Mouse (Mus musculus): ENCODE data around the gene Kcnj9. TPM values are rescaled to one million over a fixed set of nuclear protein-coding genes. Genes with fewer than 3 reads are reported as not detected.

Kcnj9 gene
- not detected for polyA plus RNA-seq (2014; fragmentation: Illumina TruSeq; extraction: RNeasy Lipid Tissue Mini Kit (QIAGEN cat#74804); ENCODE audit: low replicate concordance)

GRCm38 (mm10) chr1:172329131-172329530 is at the start of gene Kcnj9:
TSS of gene Kcnj9 (minus strand) at chr1:172329318.

DNA sequence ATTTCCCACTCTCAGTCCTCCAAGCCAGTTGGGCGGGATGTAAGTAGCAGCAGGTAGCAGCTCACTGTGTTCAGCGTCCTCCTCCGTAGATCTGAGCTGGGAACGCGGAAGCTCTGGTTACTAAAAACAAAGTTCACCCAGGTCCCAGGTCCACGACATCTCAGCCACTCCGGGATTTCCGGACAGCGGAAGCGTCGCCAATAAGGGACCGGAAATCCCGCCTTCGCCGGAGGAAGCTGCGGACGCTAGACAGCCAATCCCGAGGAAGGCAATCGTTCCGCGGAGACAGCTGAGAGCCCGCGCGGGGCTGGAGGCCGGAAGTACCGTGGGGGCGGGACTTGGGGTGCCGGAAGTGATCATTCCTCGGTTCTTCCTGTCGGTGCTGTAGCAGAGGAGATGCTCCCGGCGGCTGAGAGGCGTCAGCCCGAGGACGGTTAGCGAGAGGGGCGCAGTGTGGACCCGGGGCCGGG is 47.1 kb upstream of the Kcnj9 start, which contains the start of gene Pigm:
Gene Pigm (plus strand): TSS at position 349 of the 470 bp plus-strand sequence.

DNA sequence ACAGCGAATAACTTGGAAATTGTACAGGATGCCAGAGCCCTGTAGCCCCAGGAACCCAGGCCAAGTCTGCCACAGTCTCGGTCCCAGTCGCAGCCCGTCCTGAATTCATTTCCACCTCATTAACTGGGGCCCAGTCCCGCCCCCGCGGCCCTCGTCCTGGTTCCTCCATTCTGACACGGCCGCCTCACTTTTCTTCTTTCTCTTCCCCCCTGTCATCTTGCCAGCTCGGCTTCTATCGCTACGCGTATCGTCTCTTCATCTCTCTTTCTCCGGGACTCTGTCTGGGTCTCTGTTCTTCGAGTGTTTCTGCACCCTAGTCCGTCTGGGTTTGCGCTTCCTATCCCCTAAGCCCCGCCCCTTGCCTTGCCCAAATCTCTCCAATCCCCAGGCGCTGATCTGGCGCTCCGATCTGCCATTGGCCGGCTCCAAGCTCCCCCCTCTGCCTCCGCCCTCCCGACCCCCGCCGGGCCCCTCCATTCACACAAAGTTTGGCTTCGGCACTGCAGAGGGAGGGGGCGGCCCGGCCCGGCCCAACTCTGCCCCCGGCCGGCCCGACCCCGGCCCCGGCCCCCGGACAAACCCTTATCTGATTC is 11.7 kb upstream of the Kcnj9 start, which contains the start of gene Kcnj10:
Gene Kcnj10 (plus strand): TSS at position 482 of the 593 bp plus-strand sequence.

DNA sequence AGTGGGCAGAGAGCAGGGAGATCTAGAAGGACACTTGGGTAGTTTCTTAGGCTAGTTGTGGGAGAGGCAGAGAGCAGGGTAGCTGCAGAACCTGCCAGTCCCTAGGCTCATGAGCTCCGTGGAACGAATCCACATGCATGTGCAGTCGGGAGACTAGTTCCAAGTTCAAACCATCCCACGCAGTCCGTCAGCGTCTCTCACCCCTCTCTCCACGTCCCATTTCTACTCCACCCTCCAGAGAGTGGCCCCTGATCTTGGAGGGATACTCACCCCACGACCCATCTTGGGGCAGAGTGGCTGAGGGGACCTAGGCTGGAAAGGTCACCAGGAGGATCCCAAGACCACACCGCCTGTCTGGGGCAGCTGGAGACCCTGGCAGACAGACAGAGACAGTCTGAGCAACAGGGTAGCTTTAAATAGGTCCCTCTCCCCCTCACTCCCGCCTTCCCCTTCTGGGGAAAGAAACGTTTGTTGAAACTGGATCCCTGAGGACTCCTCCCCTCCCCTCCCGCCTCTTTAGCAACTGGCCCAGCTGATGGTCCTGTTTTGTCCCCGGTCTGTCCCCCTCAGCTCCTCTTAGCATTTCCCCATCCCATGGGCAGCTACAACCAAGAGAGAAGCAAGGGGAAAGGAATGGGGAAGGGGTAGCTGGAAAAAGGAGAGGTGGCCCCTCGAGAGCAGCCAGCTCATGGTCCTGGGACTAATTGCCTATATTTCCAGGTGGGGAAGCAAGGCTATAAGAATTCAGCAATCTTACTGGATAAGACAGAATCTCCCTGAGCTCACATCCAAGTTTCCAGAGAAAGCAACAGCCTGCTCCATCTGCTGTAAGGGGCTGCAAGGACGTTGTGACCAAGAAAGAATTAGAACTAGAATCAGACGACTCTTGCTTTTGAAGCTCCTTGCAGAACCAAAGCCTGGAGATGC is 31.2 kb downstream of the Kcnj9 start, which contains the start of gene Atp1a2:
Gene Atp1a2 (minus strand): TSS at position 454 of the 927 bp plus-strand sequence.

Other genes starting within 250 kb of the Kcnj9 start
- gene Copa, start 246.8 kb downstream of the Kcnj9 start, polyA plus RNA-seq (2014; fragmentation: Illumina TruSeq; extraction: RNeasy Lipid Tissue Mini Kit (QIAGEN cat#74804); ENCODE audit: low replicate concordance) = 197 TPM
- 22.8 TPM for gene Ncstn, start 246.5 kb downstream of the Kcnj9 start, polyA plus RNA-seq (2014; fragmentation: Illumina TruSeq; extraction: RNeasy Lipid Tissue Mini Kit (QIAGEN cat#74804); ENCODE audit: low replicate concordance)
- 61.3 TPM for gene Pex19, start 202.6 kb downstream of the Kcnj9 start, polyA plus RNA-seq (2014; fragmentation: Illumina TruSeq; extraction: RNeasy Lipid Tissue Mini Kit (QIAGEN cat#74804); ENCODE audit: low replicate concordance)
- 39.0 TPM for gene Dcaf8, start 181.2 kb downstream of the Kcnj9 start, polyA plus RNA-seq (2014; fragmentation: Illumina TruSeq; extraction: RNeasy Lipid Tissue Mini Kit (QIAGEN cat#74804); ENCODE audit: low replicate concordance)
- 16.0 TPM for gene Pea15a, start 122.5 kb downstream of the Kcnj9 start, polyA plus RNA-seq (2014; fragmentation: Illumina TruSeq; extraction: RNeasy Lipid Tissue Mini Kit (QIAGEN cat#74804); ENCODE audit: low replicate concordance)
- not detected for gene Casq1, start 109.5 kb downstream of the Kcnj9 start, polyA plus RNA-seq (2014; fragmentation: Illumina TruSeq; extraction: RNeasy Lipid Tissue Mini Kit (QIAGEN cat#74804); ENCODE audit: low replicate concordance)
- gene Atp1a4, start 70.9 kb downstream of the Kcnj9 start, polyA plus RNA-seq (2014; fragmentation: Illumina TruSeq; extraction: RNeasy Lipid Tissue Mini Kit (QIAGEN cat#74804); ENCODE audit: low replicate concordance) = not detected
- 0.30 TPM for gene Igsf8, start 67.7 kb downstream of the Kcnj9 start, polyA plus RNA-seq (2014; fragmentation: Illumina TruSeq; extraction: RNeasy Lipid Tissue Mini Kit (QIAGEN cat#74804); ENCODE audit: low replicate concordance)
- 3.0 TPM for gene Atp1a2, start 31.3 kb downstream of the Kcnj9 start, polyA plus RNA-seq (2014; fragmentation: Illumina TruSeq; extraction: RNeasy Lipid Tissue Mini Kit (QIAGEN cat#74804); ENCODE audit: low replicate concordance)
- gene Kcnj10, start 11.9 kb upstream of the Kcnj9 start, polyA plus RNA-seq (2014; fragmentation: Illumina TruSeq; extraction: RNeasy Lipid Tissue Mini Kit (QIAGEN cat#74804); ENCODE audit: low replicate concordance) = 3.3 TPM
- gene Pigm, start 47.2 kb upstream of the Kcnj9 start, polyA plus RNA-seq (2014; fragmentation: Illumina TruSeq; extraction: RNeasy Lipid Tissue Mini Kit (QIAGEN cat#74804); ENCODE audit: low replicate concordance) = 25.7 TPM
- gene Slamf9, start 146.0 kb upstream of the Kcnj9 start, polyA plus RNA-seq (2014; fragmentation: Illumina TruSeq; extraction: RNeasy Lipid Tissue Mini Kit (QIAGEN cat#74804); ENCODE audit: low replicate concordance) = 0.67 TPM
- gene Igsf9, start 152.5 kb upstream of the Kcnj9 start, polyA plus RNA-seq (2014; fragmentation: Illumina TruSeq; extraction: RNeasy Lipid Tissue Mini Kit (QIAGEN cat#74804); ENCODE audit: low replicate concordance) = 3.3 TPM
- 38.2 TPM for gene Tagln2, start 170.7 kb upstream of the Kcnj9 start, polyA plus RNA-seq (2014; fragmentation: Illumina TruSeq; extraction: RNeasy Lipid Tissue Mini Kit (QIAGEN cat#74804); ENCODE audit: low replicate concordance)
- not detected for gene Cfap45, start 191.5 kb upstream of the Kcnj9 start, polyA plus RNA-seq (2014; fragmentation: Illumina TruSeq; extraction: RNeasy Lipid Tissue Mini Kit (QIAGEN cat#74804); ENCODE audit: low replicate concordance)
- not detected for gene Vsig8, start 226.6 kb upstream of the Kcnj9 start, polyA plus RNA-seq (2014; fragmentation: Illumina TruSeq; extraction: RNeasy Lipid Tissue Mini Kit (QIAGEN cat#74804); ENCODE audit: low replicate concordance)